Mouse (Mus musculus) myocyte (in vitro differentiated cells): Measurements from ENCODE around the gene Sept10.

Source experiments
- CEBPB ChIP-seq: IDR thresholded peaks from 2 replicates; pipeline ENCODE4 v1.6.1; 2011; ENCODE audit warnings: mild to moderate bottlenecking, moderate library complexity; ENCODE audit not compliant: poor library complexity, insufficient read depth, severe bottlenecking
- E2F4 ChIP-seq: IDR thresholded peaks from one replicate; pipeline ENCODE4 v1.6.1; 2011; ENCODE audit warnings: mild to moderate bottlenecking, control low read depth, moderate library complexity; ENCODE audit not compliant: insufficient read depth
- MAX ChIP-seq: IDR thresholded peaks from one replicate; pipeline ENCODE4 v1.6.1; 2011; ENCODE audit warnings: low read depth, mild to moderate bottlenecking, control low read depth
- MYOD1 ChIP-seq, 3 experiments: IDR thresholded peaks; one replicate each; pipeline ENCODE4 v1.6.1; 2011; ENCODE audit warnings: control low read depth in 2 of 3, low read depth in 2 of 3, mild to moderate bottlenecking in 2 of 3, moderate library complexity in 1 of 3; ENCODE audit not compliant: insufficient read length in 2 of 3, control insufficient read depth in 1 of 3
- MYOG ChIP-seq, 3 experiments: IDR thresholded peaks; one replicate each; pipeline ENCODE4 v1.6.1; 2011; ENCODE audit warnings: control low read depth in 2 of 3, low read depth in 2 of 3, mild to moderate bottlenecking in 2 of 3; ENCODE audit not compliant: insufficient read length in 2 of 3, control insufficient read depth in 1 of 3, insufficient read depth in 1 of 3
- POLR2A ChIP-seq: IDR thresholded peaks from one replicate; pipeline ENCODE4 v1.6.1; 2011; ENCODE audit warnings: low read depth, mild to moderate bottlenecking, control low read depth, moderate library complexity; ENCODE audit not compliant: insufficient read length
- POLR2AphosphoS2 ChIP-seq: IDR thresholded peaks from one replicate; pipeline ENCODE4 v1.6.1; 2011; ENCODE audit warnings: low read depth, control low read depth; ENCODE audit not compliant: insufficient read length
- REST ChIP-seq: IDR thresholded peaks from one replicate; pipeline ENCODE4 v1.6.1; 2011; ENCODE audit warnings: mild to moderate bottlenecking, control low read depth, moderate library complexity; ENCODE audit not compliant: insufficient read depth, insufficient read length
- SRF ChIP-seq: IDR thresholded peaks from one replicate; pipeline ENCODE4 v1.6.1; 2011; ENCODE audit warnings: low read depth; ENCODE audit not compliant: control insufficient read depth, insufficient read length
- TCF12 ChIP-seq: IDR thresholded peaks from one replicate; pipeline ENCODE4 v1.6.1; 2011; ENCODE audit warnings: mild to moderate bottlenecking, control low read depth; ENCODE audit not compliant: poor library complexity, insufficient read depth, severe bottlenecking
- TCF3 ChIP-seq: IDR thresholded peaks from one replicate; pipeline ENCODE4 v1.6.1; 2011; ENCODE audit warnings: low read depth, control low read depth; ENCODE audit not compliant: insufficient read length
- USF1 ChIP-seq: IDR thresholded peaks from one replicate; pipeline ENCODE4 v1.6.1; 2011; ENCODE audit warnings: low read depth, mild to moderate bottlenecking, control low read depth, moderate library complexity

- no peak for TF ChIP-seq SRF
- TF ChIP-seq USF1: no peak
- TF ChIP-seq POLR2A: no peak
- no peak for TF ChIP-seq CEBPB
- TF ChIP-seq MYOD1 (IDR thresholded peaks at IDR 0.05; ENCODE audit: control insufficient read depth in 1 of 3, insufficient read length in 2 of 3, low read depth in 2 of 3): no peak
- no peak for TF ChIP-seq E2F4
- TF ChIP-seq TCF12: no peak
- TF ChIP-seq REST: no peak
- TF ChIP-seq POLR2AphosphoS2: no peak
- TF ChIP-seq MAX: no peak
- TF ChIP-seq TCF3: no peak
- TF ChIP-seq MYOG (IDR thresholded peaks at IDR 0.05; ENCODE audit: control insufficient read depth in 1 of 3, insufficient read depth in 1 of 3, insufficient read length in 2 of 3, low read depth in 2 of 3): no peak
Measured at GRCm38 (mm10) chr10:59113386-59113785, 108.3 kb downstream of the Sept10 start.
